Mouse (Mus musculus) liver, postnatal 0 days (tissue): Measurements from ENCODE around the gene Fam169a.

Experiments used
- CTCF ChIP-seq: sonication (generic); IDR thresholded peaks from 2 replicates; pipeline ENCODE4 v1.5.1; 2016; ENCODE audit warnings: antibody characterized with exemption, low read depth
- EP300 ChIP-seq: IDR thresholded peaks from 2 replicates; pipeline ENCODE4 v1.6.1; 2016; ENCODE audit warnings: antibody characterized with exemption, low read depth, mild to moderate bottlenecking

GRCm38 (mm10) chr13:97080201-97080600, 13.1 kb downstream of the Fam169a start:
- TF ChIP-seq CTCF: no peak
- no peak for TF ChIP-seq EP300
